Mouse (Mus musculus): Measurements from ENCODE around the gene Thsd4. TPM values are rescaled to one million over a fixed set of nuclear protein-coding genes. Genes with fewer than 3 reads are reported as not detected.

Thsd4 gene
- polyA plus RNA-seq, 1 experiment from 2014 or later = 4.5 TPM

GRCm38 (mm10) chr9:60139446-60139845, 382.4 kb downstream of the Thsd4 start:
- H3K27ac ChIP-seq (ENCODE audit: low read depth, low read length) = no peak overlapping the region
- no peak for ATAC-seq
- H3K4me2 ChIP-seq (ENCODE audit: low read length) = no peak overlapping the region
- WGBS = 71% methylated on average over 10 of the region's 10 CpGs
- no peaks in the 10 kb centered on the region for H3K9me3 ChIP-seq (ENCODE audit: control insufficient read depth, low read length)
- H3K36me3 ChIP-seq (ENCODE audit: control insufficient read depth, insufficient read depth, low read length) = no peaks in the 10 kb centered on the region
- H3K4me1 ChIP-seq (ENCODE audit: control insufficient read depth, insufficient read depth, low read depth, low read length) = peaks cover 8% of the 10 kb centered on the region
- H3K27me3 ChIP-seq (replicated peaks; ENCODE audit: control insufficient read depth, insufficient read depth, low read length) = no peaks in the 10 kb centered on the region
- H3K4me3 ChIP-seq (ENCODE audit: low read length) = no peak overlapping the region
- no peak overlapping the region for H3K9ac ChIP-seq (ENCODE audit: low read depth, low read length)

GRCm38 (mm10) chr9:60129235-60129991, 392.4 kb downstream of the Thsd4 start:
- Histone ChIP-seq H3K9ac (ENCODE audit: low read depth, low read length) (no peak overlapping the region), H3K27me3 (replicated peaks; ENCODE audit: control insufficient read depth, insufficient read depth, low read length) (no peaks in the 10 kb centered on the region), H3K9me3 (ENCODE audit: control insufficient read depth, low read length) (no peaks in the 10 kb centered on the region), H3K36me3 (ENCODE audit: control insufficient read depth, insufficient read depth, low read length) (no peaks in the 10 kb centered on the region), H3K4me1 (ENCODE audit: control insufficient read depth, insufficient read depth, low read depth, low read length) (no peaks in the 10 kb centered on the region; the same call in 1 of the 2 replicates), H3K4me3 (ENCODE audit: low read length) (no peak overlapping the region), H3K4me2 (ENCODE audit: low read length) (no peak overlapping the region), H3K27ac (ENCODE audit: low read depth, low read length) (no peak overlapping the region)
- WGBS = 82% methylated on average over 6 of the region's 6 CpGs
- ATAC-seq = no peak

GRCm38 (mm10) chr9:60126961-60127360, 394.9 kb downstream of the Thsd4 start:
- Histone ChIP-seq H3K9ac (ENCODE audit: low read depth, low read length) (no peak overlapping the region), H3K27ac (ENCODE audit: low read depth, low read length) (no peak overlapping the region), H3K9me3 (ENCODE audit: control insufficient read depth, low read length) (no peaks in the 10 kb centered on the region), H3K4me2 (ENCODE audit: low read length) (no peak overlapping the region), H3K36me3 (ENCODE audit: control insufficient read depth, insufficient read depth, low read length) (no peaks in the 10 kb centered on the region), H3K4me1 (ENCODE audit: control insufficient read depth, insufficient read depth, low read depth, low read length) (no peaks in the 10 kb centered on the region; the same call in 1 of the 2 replicates), H3K4me3 (ENCODE audit: low read length) (no peak overlapping the region), H3K27me3 (replicated peaks; ENCODE audit: control insufficient read depth, insufficient read depth, low read length) (no peaks in the 10 kb centered on the region)
- 49% methylated on average over 5 of the region's 5 CpGs for WGBS
- ATAC-seq = no peak

- Histone ChIP-seq H3K4me3 (ENCODE audit: low read length) (no peak overlapping the region), H3K36me3 (ENCODE audit: control insufficient read depth, insufficient read depth, low read length) (no peaks in the 10 kb centered on the region), H3K27me3 (replicated peaks; ENCODE audit: control insufficient read depth, insufficient read depth, low read length) (no peaks in the 10 kb centered on the region), H3K9ac (ENCODE audit: low read depth, low read length) (no peak overlapping the region), H3K4me2 (ENCODE audit: low read length) (no peak overlapping the region), H3K4me1 (ENCODE audit: control insufficient read depth, insufficient read depth, low read depth, low read length) (peaks cover 3% of the 10 kb centered on the region), H3K27ac (ENCODE audit: low read depth, low read length) (no peak overlapping the region), H3K9me3 (ENCODE audit: control insufficient read depth, low read length) (no peaks in the 10 kb centered on the region)
- no peak for ATAC-seq
- 66% methylated on average over 9 of the region's 9 CpGs for WGBS
These were observed 397.7 kb downstream of the Thsd4 start for GRCm38 (mm10) chr9:60124102-60124501.

- 82% methylated on average over 1 of the region's 1 CpGs for WGBS
- H3K4me1 ChIP-seq (ENCODE audit: control insufficient read depth, insufficient read depth, low read depth, low read length) = peaks cover 3% of the 10 kb centered on the region
- no peak overlapping the region for H3K4me2 ChIP-seq (ENCODE audit: low read length)
These were observed 398.8 kb downstream of the Thsd4 start for GRCm38 (mm10) chr9:60123066-60123465.

GRCm38 (mm10) chr9:60119846-60120245, 402.0 kb downstream of the Thsd4 start:
- Histone ChIP-seq H3K27me3 (replicated peaks; ENCODE audit: control insufficient read depth, insufficient read depth, low read length) (no peaks in the 10 kb centered on the region), H3K9ac (ENCODE audit: low read depth, low read length) (no peak overlapping the region), H3K4me1 (ENCODE audit: control insufficient read depth, insufficient read depth, low read depth, low read length) (peaks cover 3% of the 10 kb centered on the region; the same call in 1 of the 2 replicates), H3K4me3 (ENCODE audit: low read length) (no peak overlapping the region), H3K27ac (ENCODE audit: low read depth, low read length) (peak overlapping the region; percentile 27; the same call in 1 of the 2 replicates), H3K36me3 (ENCODE audit: control insufficient read depth, insufficient read depth, low read length) (no peaks in the 10 kb centered on the region), H3K9me3 (ENCODE audit: control insufficient read depth, low read length) (no peaks in the 10 kb centered on the region), H3K4me2 (ENCODE audit: low read length) (no peak overlapping the region)
- no peak for ATAC-seq
- 41% methylated on average over 7 of the region's 7 CpGs for WGBS

More at GRCm38 (mm10) chr9:60123066-60123465, 398.8 kb downstream of the Thsd4 start:
- Histone ChIP-seq H3K9ac (ENCODE audit: low read depth, low read length) (no peak overlapping the region), H3K9me3 (ENCODE audit: control insufficient read depth, low read length) (no peaks in the 10 kb centered on the region), H3K27me3 (replicated peaks; ENCODE audit: control insufficient read depth, insufficient read depth, low read length) (no peaks in the 10 kb centered on the region), H3K4me3 (ENCODE audit: low read length) (no peak overlapping the region), H3K36me3 (ENCODE audit: control insufficient read depth, insufficient read depth, low read length) (no peaks in the 10 kb centered on the region), H3K27ac (ENCODE audit: low read depth, low read length) (no peak overlapping the region)
- ATAC-seq = no peak

GRCm38 (mm10) chr9:60117831-60118230, 404.0 kb downstream of the Thsd4 start:
- ATAC-seq = no peak
- peaks cover 3% of the 10 kb centered on the region; the same call in 1 of the 2 replicates for H3K4me1 ChIP-seq (ENCODE audit: control insufficient read depth, insufficient read depth, low read depth, low read length)
- H3K9ac ChIP-seq (ENCODE audit: low read depth, low read length) = no peak overlapping the region
- H3K36me3 ChIP-seq (ENCODE audit: control insufficient read depth, insufficient read depth, low read length) = no peaks in the 10 kb centered on the region
- H3K4me2 ChIP-seq (ENCODE audit: low read length) = no peak overlapping the region
- 79% methylated on average over 7 of the region's 7 CpGs for WGBS
- H3K9me3 ChIP-seq (ENCODE audit: control insufficient read depth, low read length) = no peaks in the 10 kb centered on the region
- H3K27ac ChIP-seq (ENCODE audit: low read depth, low read length) = no peak overlapping the region
- H3K4me3 ChIP-seq (ENCODE audit: low read length) = no peak overlapping the region
- no peaks in the 10 kb centered on the region for H3K27me3 ChIP-seq (replicated peaks; ENCODE audit: control insufficient read depth, insufficient read depth, low read length)

- peaks cover 3% of the 10 kb centered on the region; the same call in 1 of the 2 replicates for H3K4me1 ChIP-seq (ENCODE audit: control insufficient read depth, insufficient read depth, low read depth, low read length)
- no peak for ATAC-seq
- H3K27me3 ChIP-seq (replicated peaks; ENCODE audit: control insufficient read depth, insufficient read depth, low read length) = no peaks in the 10 kb centered on the region
- no peak overlapping the region for H3K9ac ChIP-seq (ENCODE audit: low read depth, low read length)
- H3K9me3 ChIP-seq (ENCODE audit: control insufficient read depth, low read length) = no peaks in the 10 kb centered on the region
- no peak overlapping the region for H3K4me3 ChIP-seq (ENCODE audit: low read length)
- no peaks in the 10 kb centered on the region for H3K36me3 ChIP-seq (ENCODE audit: control insufficient read depth, insufficient read depth, low read length)
- H3K27ac ChIP-seq (ENCODE audit: low read depth, low read length) = no peak overlapping the region
- 65% methylated on average over 6 of the region's 6 CpGs for WGBS
- no peak overlapping the region for H3K4me2 ChIP-seq (ENCODE audit: low read length)
These were observed 406.1 kb downstream of the Thsd4 start for GRCm38 (mm10) chr9:60115711-60116247.

GRCm38 (mm10) chr9:60115306-60115705, 406.5 kb downstream of the Thsd4 start:
- whole genome bisulfite sequencing = 90% methylated on average over 9 of the region's 9 CpGs
- ATAC-seq = no peak
- H3K27ac ChIP-seq (ENCODE audit: low read depth, low read length) = no peak overlapping the region
- H3K9ac ChIP-seq (ENCODE audit: low read depth, low read length) = no peak overlapping the region
- no peaks in the 10 kb centered on the region for H3K9me3 ChIP-seq (ENCODE audit: control insufficient read depth, low read length)
- H3K4me1 ChIP-seq (ENCODE audit: control insufficient read depth, insufficient read depth, low read depth, low read length) = peaks cover 3% of the 10 kb centered on the region; the same call in 1 of the 2 replicates
- no peak overlapping the region for H3K4me2 ChIP-seq (ENCODE audit: low read length)
- H3K4me3 ChIP-seq (ENCODE audit: low read length) = no peak overlapping the region
- no peaks in the 10 kb centered on the region for H3K36me3 ChIP-seq (ENCODE audit: control insufficient read depth, insufficient read depth, low read length)
- H3K27me3 ChIP-seq (replicated peaks; ENCODE audit: control insufficient read depth, insufficient read depth, low read length) = no peaks in the 10 kb centered on the region
